Mouse (Mus musculus) hematopoietic stem cell, adult 5-6 weeks (primary cell): ENCODE measurements around the gene Tk1. TPM values are rescaled to one million over a fixed set of nuclear protein-coding genes. Genes with fewer than 3 reads are reported as not detected.
"Not testable (repeated sequence)": the region's sequence is repeated elsewhere in the genome, so short reads cannot be mapped to it uniquely, and the experiment has no call there.

Experiments used
- ATAC-seq, 2 experiments: fragments of 125-278 bp in 1 of 2; replicated peaks in 1 of 2; 2 replicates each; pipeline ENCODE4 v1.8.0; 2016 to 2017; ENCODE audit warnings: inconsistent platforms in 2 of 2, mild to moderate bottlenecking in 2 of 2, moderate number of reproducible peaks in 2 of 2, low read depth in 1 of 2, moderate TSS enrichment in 1 of 2; ENCODE audit not compliant: low FRiP score in 2 of 2, poor library complexity in 2 of 2, severe bottlenecking in 2 of 2, insufficient read depth in 1 of 2, low TSS enrichment in 1 of 2
- total RNA-seq: library from RNA; stranded (forward); fragments of 172-1452, 232-1000 nt; gene quantifications from 2 replicates; pipeline ENCODE4 v1.2.3, GENCODE M21; 2017

The Tk1 gene
- total RNA-seq, 1 experiment from 2014 or later: 40.1 TPM

- ATAC-seq: no peak
Observed at GRCm38 (mm10) chr11:117828149-117828887, 2.4 kb upstream of the Tk1 start.

GRCm38 (mm10) chr11:117827386-117827785, 1.5 kb upstream of the Tk1 start:
- ATAC-seq: no peak

GRCm38 (mm10) chr11:117826916-117827315, 1.0 kb upstream of the Tk1 start:
- no peak for ATAC-seq

- ATAC-seq: no peak
Observed at GRCm38 (mm10) chr11:117826164-117826563, 272 bp upstream of the Tk1 start.

GRCm38 (mm10) chr11:117824060-117824969, 1.6 kb downstream of the Tk1 start:
- ATAC-seq: peak; percentile 60 to 67

GRCm38 (mm10) chr11:117823411-117823810, 2.5 kb downstream of the Tk1 start:
- no peak for ATAC-seq

GRCm38 (mm10) chr11:117822728-117823241, 3.1 kb downstream of the Tk1 start:
- ATAC-seq: no peak

- no peak for ATAC-seq
Observed at GRCm38 (mm10) chr11:117821868-117822267, 4.0 kb downstream of the Tk1 start.

- no peak for ATAC-seq
Observed at GRCm38 (mm10) chr11:117820173-117820572, 5.7 kb downstream of the Tk1 start.

GRCm38 (mm10) chr11:117819095-117819494, 6.8 kb downstream of the Tk1 start:
- no peak for ATAC-seq

GRCm38 (mm10) chr11:117816389-117816996, 9.4 kb downstream of the Tk1 start:
- no peak for ATAC-seq

- ATAC-seq: not testable (repeated sequence)
Observed at GRCm38 (mm10) chr11:117815850-117816249, 10.0 kb downstream of the Tk1 start.

- no peak; a peak in 1 of 4 replicates for ATAC-seq
Observed at GRCm38 (mm10) chr11:117814704-117815366, 11.1 kb downstream of the Tk1 start.

- no peak for ATAC-seq
Observed at GRCm38 (mm10) chr11:117813867-117814266, 12.0 kb downstream of the Tk1 start.

- ATAC-seq: peak; percentile 81 to 83
Observed at GRCm38 (mm10) chr11:117810401-117811046, 15.4 kb downstream of the Tk1 start.

GRCm38 (mm10) chr11:117809407-117810311, 16.2 kb downstream of the Tk1 start, which contains the start of the genes Gm20708 and Syngr2:
TSS of gene Gm20708 (plus strand) at chr11:117809668.
TSS of gene Syngr2 (plus strand) at chr11:117809668.
- peak; percentile 14 to 38; a peak in 1 of 4 replicates for ATAC-seq
